Mouse (Mus musculus) large intestine, adult 2 months (tissue): ENCODE measurements around the gene Vmn2r105. TPM values are rescaled to one million over a fixed set of nuclear protein-coding genes. Genes with fewer than 3 reads are reported as not detected.

Experiments
- DNase-seq: peaks from one replicate; pipeline ENCODE4 v3.0.0-alpha.2; 2012; ENCODE audit warnings: low read depth, low spot score
- WGBS: fragments of 180-500 bp; shearing (Covaris S2); methylation state at CpG from one replicate; pipeline ENCODE4 v1.1.7; 2018; 5-methylcytosine and 5-hydroxymethylcytosine counted together
- polyA plus RNA-seq: library from polyadenylated mRNA; depleted of rRNA; stranded (reverse); fragments of >200 nt; gene quantifications from 2 replicates; pipeline ENCODE4 v1.2.3, GENCODE M21; 2012; rRNA removed

Vmn2r105 gene
- not detected in 2 replicates for polyA plus RNA-seq

DNA sequence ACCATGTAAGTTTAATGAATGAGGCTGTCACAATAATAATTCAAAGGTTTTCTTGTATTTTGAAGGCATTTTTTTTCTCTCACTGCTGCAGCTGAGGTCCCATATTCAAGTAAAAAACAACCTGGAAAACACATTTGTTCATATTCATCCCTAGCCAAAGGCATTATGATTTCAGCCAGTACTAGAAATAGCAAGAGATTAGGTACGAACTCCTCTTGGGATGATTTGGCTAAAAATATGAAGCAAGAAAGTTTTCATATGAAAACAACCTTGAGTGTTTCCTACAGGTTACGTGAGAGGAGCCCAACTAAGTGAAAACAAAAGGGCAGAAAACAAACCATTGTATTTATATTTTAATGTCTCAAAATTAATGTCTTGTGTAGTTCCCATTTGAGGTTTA, at the start of gene Vmn2r105:
Gene Vmn2r105, minus strand, starts transcription at position 101 of the 400 bp plus-strand sequence.
- WGBS, result 61% methylated on average over 2 of the region's 2 CpGs
- DNase-seq, result no peak

GRCm38 (mm10) chr17:20255522-20255921, 20.7 kb upstream of the Vmn2r105 start:
- WGBS, result 53% methylated on average over 4 of the region's 4 CpGs
- DNase-seq, result no peak

GRCm38 (mm10) chr17:20182997-20183396, 51.9 kb downstream of the Vmn2r105 start, which contains the start of gene Fpr-rs6:
TSS of gene Fpr-rs6 (minus strand) at chr17:20183097.
- no peak for DNase-seq

Other genes with a start within 250 kb of the Vmn2r105 start
- not detected in 2 replicates for gene Vmn2r104, start 186.7 kb downstream of the Vmn2r105 start, polyA plus RNA-seq
- gene Fpr-rs7, start 120.8 kb downstream of the Vmn2r105 start, polyA plus RNA-seq, result not detected in 2 replicates
- not detected in 2 replicates for gene Fpr-rs6, start 52.0 kb downstream of the Vmn2r105 start, polyA plus RNA-seq
- gene Vmn2r106, start 50.5 kb upstream of the Vmn2r105 start, polyA plus RNA-seq, result not detected in 2 replicates
- gene Vmn2r107, start 110.2 kb upstream of the Vmn2r105 start, polyA plus RNA-seq, result not detected in 2 replicates
- gene Vmn1r224, start 179.1 kb upstream of the Vmn2r105 start, polyA plus RNA-seq, result not detected in 2 replicates
- gene Vmn2r108, start 246.3 kb upstream of the Vmn2r105 start, polyA plus RNA-seq, result not detected in 2 replicates